Mouse (Mus musculus): ENCODE results near the gene Acap2. TPM values are rescaled to one million over a fixed set of nuclear protein-coding genes. Genes with fewer than 3 reads are reported as not detected.

Acap2 gene
- 10 to 100 TPM; 25.3 to 34.3 TPM for polyA plus RNA-seq (2017; shearing (Covaris generic))

GRCm38 (mm10) chr16:31200790-31201567, at the start of gene Acap2:
TSS of gene Acap2 (minus strand) at chr16:31201245.

GRCm38 (mm10) chr16:31081125-31081664, 119.8 kb downstream of the Acap2 start, which contains the start of gene Xxylt1:
TSS of gene Xxylt1 (minus strand) at chr16:31081432.

Other genes starting within 250 kb of the Acap2 start
- 10 to 100 TPM; 46.7 to 83.2 TPM for gene Xxylt1, start 119.8 kb downstream of the Acap2 start, polyA plus RNA-seq (2017; shearing (Covaris generic))
- 10 to 100 TPM; 52.4 to 54.5 TPM for gene Ppp1r2, start 74.0 kb upstream of the Acap2 start, polyA plus RNA-seq (2017; shearing (Covaris generic))
- gene Apod, start 113.6 kb upstream of the Acap2 start, polyA plus RNA-seq (2017; shearing (Covaris generic)) = under 1 TPM in 1 of 2 experiments, not detected in 1; 0.07 TPM
- 10 to 100 TPM; 35.8 to 48.0 TPM for gene Bdh1, start 221.0 kb upstream of the Acap2 start, polyA plus RNA-seq (2017; shearing (Covaris generic))